Mouse (Mus musculus) small intestine, adult 2 months (tissue): ENCODE data around the gene Vgll4.

ENCODE experiments used
- CTCF ChIP-seq: fragments of 200-500 bp; IDR thresholded peaks from 2 replicates; pipeline ENCODE4 v1.5.1; 2012; ENCODE audit warnings: low read depth, mild to moderate bottlenecking, control low read depth, inconsistent platforms, low read length, moderate library complexity, mixed read lengths; ENCODE audit not compliant: insufficient replicate concordance, insufficient read length; ENCODE audit errors: extremely low read depth
- POLR2A ChIP-seq: fragments of 200-500 bp; IDR thresholded peaks from 2 replicates; pipeline ENCODE4 v1.6.1; 2012; ENCODE audit warnings: low read depth, mild to moderate bottlenecking, control low read depth, inconsistent platforms, low read length, moderate library complexity

DNA sequence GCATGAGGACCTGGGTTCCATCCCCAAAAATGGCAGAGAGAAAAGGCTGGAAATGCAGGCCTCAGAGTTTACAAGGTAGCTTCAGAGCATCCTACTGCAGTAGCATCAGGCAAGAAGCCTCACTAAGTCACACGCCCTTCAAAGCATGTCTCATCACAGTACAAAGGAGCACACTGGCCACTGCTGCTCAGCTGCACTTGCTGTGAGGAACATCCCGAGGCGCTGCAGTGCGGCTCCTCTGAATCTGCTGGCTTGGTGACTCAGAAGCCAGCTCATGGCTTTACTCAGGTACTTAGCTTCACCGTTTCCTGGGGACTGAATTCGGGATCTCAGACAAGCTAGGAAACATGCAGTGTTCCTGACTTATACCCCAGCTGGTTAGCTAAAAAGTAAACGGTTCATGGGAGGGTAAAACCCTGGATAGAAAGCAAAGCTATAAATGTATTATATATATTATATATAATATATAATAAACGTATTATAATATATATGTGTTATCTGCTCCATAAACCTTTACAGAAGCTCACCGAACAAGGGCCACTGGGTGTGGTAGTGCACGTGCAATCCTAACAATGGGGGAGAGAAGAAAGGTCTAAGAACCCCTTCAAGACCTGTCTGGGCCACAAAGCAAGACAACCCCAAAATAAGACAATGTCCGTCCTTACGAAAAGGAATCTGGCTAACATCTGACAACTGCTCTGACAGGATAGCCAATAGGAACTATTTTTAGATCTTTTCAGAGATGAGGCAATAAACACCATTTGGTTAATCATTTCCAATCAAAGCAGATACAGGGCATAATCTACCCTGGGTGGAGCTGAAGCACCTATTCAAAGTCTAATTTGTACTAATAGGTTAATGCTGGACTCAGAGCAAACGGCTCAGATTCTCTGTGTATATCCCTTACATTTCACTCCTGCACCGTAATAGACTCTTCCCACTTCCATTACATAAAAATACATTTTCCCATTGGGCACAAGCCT, 25.0 kb downstream of the Vgll4 start:
- TF ChIP-seq CTCF = no peak
- TF ChIP-seq POLR2A = no peak
